Mouse (Mus musculus) small intestine, adult 2 months (tissue): ENCODE results near the gene Gm20388.

Experiments used
- CTCF ChIP-seq: fragments of 200-500 bp; IDR thresholded peaks from 2 replicates; pipeline ENCODE4 v1.5.1; 2012; ENCODE audit warnings: low read depth, mild to moderate bottlenecking, control low read depth, inconsistent platforms, low read length, moderate library complexity, mixed read lengths; ENCODE audit not compliant: insufficient replicate concordance, insufficient read length; ENCODE audit errors: extremely low read depth
- POLR2A ChIP-seq: fragments of 200-500 bp; IDR thresholded peaks from 2 replicates; pipeline ENCODE4 v1.6.1; 2012; ENCODE audit warnings: low read depth, mild to moderate bottlenecking, control low read depth, inconsistent platforms, low read length, moderate library complexity

DNA sequence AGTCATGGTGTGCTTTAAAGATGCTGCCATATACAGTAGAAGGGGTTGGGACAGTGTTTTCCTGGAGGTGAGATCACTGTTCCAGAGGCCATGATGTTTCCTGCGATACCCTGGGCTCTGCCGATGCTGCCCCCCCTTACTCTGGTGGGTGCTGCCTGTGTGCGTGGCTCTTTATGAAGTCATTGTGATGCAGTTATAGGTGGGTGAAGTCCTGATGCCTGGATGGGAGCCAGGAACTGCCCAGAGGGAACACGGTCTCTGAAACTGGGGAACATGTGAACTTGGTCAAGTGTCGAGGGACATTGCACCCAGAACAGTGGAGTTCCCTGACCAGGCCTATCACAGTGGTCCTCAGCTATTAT is 2802.5 kb downstream of the Gm20388 start:
- TF ChIP-seq CTCF (no peak), POLR2A (no peak)
